Mouse (Mus musculus) bone marrow macrophage, adult 2 months (primary cell): ENCODE measurements around the gene Helz.

Source experiments
- CTCF ChIP-seq: IDR thresholded peaks from 2 replicates; pipeline ENCODE4 v1.5.1; 2012; ENCODE audit warnings: low read depth, mild to moderate bottlenecking, low read length, moderate library complexity
- POLR2A ChIP-seq: IDR thresholded peaks from 2 replicates; pipeline ENCODE4 v1.6.1; 2012; ENCODE audit warnings: mild to moderate bottlenecking, low read depth, low read length, borderline replicate concordance

GRCm38 (mm10) chr11:107540339-107540738 lies 7.4 kb upstream of the Helz start:
- TF ChIP-seq CTCF (no peak), POLR2A (no peak)
